Mouse (Mus musculus) kidney, postnatal 25 days (tissue): ENCODE measurements around the gene Hba-x.
"Not testable (repeated sequence)": the region's sequence is repeated elsewhere in the genome, so short reads cannot be mapped to it uniquely, and the experiment has no call there.

Experiments
- DNase-seq, 2 experiments: peaks; one replicate each; pipeline ENCODE4 v3.0.0; 2021; ENCODE audit warnings: mixed read lengths in 2 of 2

Gene Hba-x

GRCm38 (mm10) chr11:32286695-32287492 is 10.7 kb downstream of the Hba-x start, which contains the start of gene Hbq1b:
Gene Hbq1b, plus strand, starts transcription at chr11:32286965.
- peak; percentile 80 to 89 for DNase-seq

- DNase-seq: no peak
Measured at GRCm38 (mm10) chr11:32287493-32287825, 11.3 kb downstream of the Hba-x start.

- DNase-seq: not testable (repeated sequence)
Measured at GRCm38 (mm10) chr11:32292819-32293218, 16.6 kb downstream of the Hba-x start.

GRCm38 (mm10) chr11:32293479-32293878 is 17.3 kb downstream of the Hba-x start:
- DNase-seq: not testable (repeated sequence)

- DNase-seq: not testable (repeated sequence)
Measured at GRCm38 (mm10) chr11:32296203-32296602, 20.0 kb downstream of the Hba-x start, which contains the start of gene Hba-a2. Gene Hba-a2, plus strand, starts transcription at chr11:32296489.

GRCm38 (mm10) chr11:32297417-32297816 is 21.2 kb downstream of the Hba-x start:
- DNase-seq: not testable (repeated sequence)

GRCm38 (mm10) chr11:32297866-32298531 is 21.8 kb downstream of the Hba-x start:
- DNase-seq: no peak

GRCm38 (mm10) chr11:32298532-32298918 is 22.3 kb downstream of the Hba-x start:
- DNase-seq: no peak

GRCm38 (mm10) chr11:32299865-32300264 is 23.7 kb downstream of the Hba-x start, which contains the start of gene Hbq1a:
Gene Hbq1a, plus strand, starts transcription at chr11:32300069.
- peak; percentile 68 to 78 for DNase-seq

GRCm38 (mm10) chr11:32300279-32301267 is 24.4 kb downstream of the Hba-x start:
- no peak for DNase-seq

GRCm38 (mm10) chr11:32301506-32301905 is 25.3 kb downstream of the Hba-x start:
- no peak for DNase-seq

- no peak for DNase-seq
Measured at GRCm38 (mm10) chr11:32302824-32303419, 26.7 kb downstream of the Hba-x start.

- DNase-seq: no peak
Measured at GRCm38 (mm10) chr11:32303455-32303854, 27.3 kb downstream of the Hba-x start.

GRCm38 (mm10) chr11:32307006-32307405 is 30.8 kb downstream of the Hba-x start:
- no peak for DNase-seq

- no peak for DNase-seq
Measured at GRCm38 (mm10) chr11:32309446-32309845, 33.2 kb downstream of the Hba-x start.

- no peak for DNase-seq
Measured at GRCm38 (mm10) chr11:32309928-32310327, 33.7 kb downstream of the Hba-x start.

- DNase-seq: no peak
Measured at GRCm38 (mm10) chr11:32316009-32316408, 39.8 kb downstream of the Hba-x start.

- DNase-seq: no peak
Measured at GRCm38 (mm10) chr11:32320507-32321195, 44.5 kb downstream of the Hba-x start.

- peak; percentile 74 to 75 for DNase-seq
Measured at GRCm38 (mm10) chr11:32321196-32321565, 45.0 kb downstream of the Hba-x start.

GRCm38 (mm10) chr11:32324609-32325008 is 48.4 kb downstream of the Hba-x start:
- DNase-seq: peak; percentile 87 to 95
